Mouse (Mus musculus) ovary, adult 18-20 months (tissue): Measurements from ENCODE around the gene Prdm12.

Experiments used
- DNase-seq: peaks from one replicate; pipeline ENCODE4 v3.0.0; 2022; ENCODE audit warnings: low spot score, mixed read lengths

Prdm12 gene

GRCm38 (mm10) chr2:31639901-31640608 lies at the start of gene Prdm12:
TSS of gene Prdm12 (plus strand) at chr2:31640037.
- no peak for DNase-seq

DNA sequence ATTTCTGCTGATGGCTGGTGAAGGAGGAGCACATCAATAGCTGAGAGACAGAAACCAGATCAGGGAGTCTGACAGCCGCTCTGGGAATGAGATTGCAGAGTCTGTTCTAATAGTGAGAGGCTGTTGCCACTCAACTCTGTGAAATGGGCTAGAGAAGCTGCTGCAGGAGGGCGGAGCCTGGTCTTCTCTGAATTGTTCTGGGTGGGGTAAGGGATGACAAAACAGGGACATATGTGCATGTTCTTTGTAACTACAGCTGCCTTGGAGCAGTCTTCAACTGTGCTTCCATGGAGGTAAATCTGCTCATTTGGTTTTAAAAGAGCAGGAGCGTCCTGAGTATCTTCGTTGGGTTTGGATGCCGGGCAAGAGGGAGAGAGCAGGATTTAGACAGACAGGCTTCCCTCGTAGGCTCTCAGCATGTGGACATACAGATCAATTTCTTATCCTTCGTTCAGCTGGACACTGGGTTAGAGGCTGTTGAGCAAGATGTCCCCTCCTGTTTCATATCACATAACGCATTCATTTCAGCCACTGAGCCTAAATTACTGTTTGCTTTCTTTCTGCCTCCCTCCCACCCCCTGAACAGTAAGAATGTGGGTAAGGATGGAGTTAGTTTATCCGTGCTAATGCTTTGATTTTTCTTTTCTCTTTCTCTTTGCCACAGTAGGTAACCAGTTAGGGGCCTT lies 47.9 kb upstream of the Prdm12 start:
- no peak for DNase-seq

DNA sequence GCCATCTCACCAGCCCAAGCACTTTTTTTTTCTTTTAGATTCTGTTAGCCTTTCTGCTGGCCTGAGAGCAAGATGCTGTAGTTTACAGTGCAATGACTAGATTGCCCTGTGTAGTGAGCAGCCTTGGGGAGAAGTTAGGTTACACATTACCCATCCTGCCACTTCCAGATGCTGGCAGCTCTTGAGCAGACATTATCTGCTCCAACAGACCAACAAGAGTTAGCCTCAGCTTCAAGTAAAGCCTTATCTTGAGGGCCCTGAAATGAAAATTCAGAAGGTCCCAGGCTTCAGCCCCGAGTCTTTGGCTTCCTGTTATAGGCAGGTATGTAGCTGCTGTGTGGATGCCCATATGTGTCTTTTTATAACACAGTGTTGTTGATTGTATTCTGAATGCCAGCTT lies 32.3 kb upstream of the Prdm12 start:
- DNase-seq: no peak

DNA sequence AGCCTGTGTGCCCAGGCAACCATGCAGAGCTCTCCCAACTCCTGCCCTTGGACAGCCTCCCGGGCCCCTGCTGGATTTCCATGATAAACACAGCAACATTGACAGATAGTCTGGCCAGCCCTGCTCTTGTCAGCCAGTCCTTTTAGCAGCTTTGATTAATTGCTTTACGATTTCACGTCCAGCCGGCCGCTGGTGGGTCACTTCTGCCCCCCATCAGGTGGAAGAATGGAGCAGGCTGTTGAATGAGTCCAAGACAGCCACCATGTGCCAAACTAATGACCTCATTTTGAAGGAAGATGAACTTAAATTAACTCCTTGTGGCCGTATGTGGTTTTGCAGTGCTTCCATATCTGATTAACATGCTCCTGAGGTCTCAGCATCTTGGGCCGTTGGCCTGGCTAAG lies 30.0 kb upstream of the Prdm12 start:
- no peak for DNase-seq

DNA sequence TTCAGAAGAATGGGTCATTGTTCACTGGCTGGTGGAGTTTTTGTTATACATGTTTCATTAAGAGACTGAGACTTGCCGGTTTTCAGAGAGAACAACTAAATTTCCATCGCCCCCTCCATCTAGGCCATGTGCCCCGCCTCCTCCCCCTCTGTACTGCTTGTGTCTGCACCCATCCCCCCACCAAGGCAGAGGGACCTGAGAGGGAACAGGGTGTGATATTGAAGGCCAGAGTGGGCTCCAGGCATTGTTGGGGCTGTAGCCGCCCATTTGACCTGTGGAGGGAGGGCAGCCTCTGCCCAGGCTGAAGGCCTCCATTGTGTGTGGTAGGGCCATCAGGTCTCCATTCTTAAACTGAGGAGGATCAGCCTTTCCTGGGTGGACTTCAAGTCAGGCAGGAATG lies 28.9 kb upstream of the Prdm12 start:
- no peak for DNase-seq

- DNase-seq: no peak
Observed at GRCm38 (mm10) chr2:31611400-31611799, 28.4 kb upstream of the Prdm12 start.

- DNase-seq: no peak
Observed at GRCm38 (mm10) chr2:31612627-31613026, 27.2 kb upstream of the Prdm12 start.

- no peak for DNase-seq
Observed at GRCm38 (mm10) chr2:31613781-31614180, 26.1 kb upstream of the Prdm12 start.

DNA sequence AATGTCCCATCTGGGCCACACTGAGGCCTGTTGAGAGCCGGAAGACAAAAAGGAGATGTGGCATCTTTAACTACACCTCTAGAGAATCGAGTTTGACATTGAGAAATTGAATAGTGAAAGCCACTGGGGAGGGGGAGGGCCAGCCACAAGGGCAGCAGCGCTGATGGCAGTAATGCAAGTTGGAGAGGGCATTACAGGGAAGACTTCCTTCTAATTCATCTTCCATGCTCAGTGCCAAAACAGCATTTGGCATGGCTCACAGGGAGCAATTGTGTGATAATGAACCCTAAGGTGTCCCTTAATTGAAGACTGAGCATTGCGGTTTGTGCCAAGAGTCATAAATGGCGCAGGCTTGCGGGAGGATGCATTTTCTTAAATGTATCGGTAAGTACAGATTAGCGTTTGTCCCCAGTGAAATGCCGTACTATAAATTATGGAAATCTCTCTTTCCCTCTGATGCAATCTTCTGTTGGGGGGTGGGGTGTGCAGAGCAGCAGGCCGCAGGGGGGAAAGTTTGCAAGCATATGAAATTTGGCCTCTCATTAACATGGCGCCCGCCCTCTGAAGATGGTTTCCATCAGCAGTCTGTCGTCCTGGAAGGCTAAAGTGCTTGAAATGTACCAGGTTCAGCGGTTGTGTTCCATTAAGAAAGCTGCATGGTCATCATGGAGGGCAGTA lies 21.2 kb upstream of the Prdm12 start:
- no peak for DNase-seq

GRCm38 (mm10) chr2:31619208-31619607 lies 20.6 kb upstream of the Prdm12 start:
- DNase-seq: no peak

DNA sequence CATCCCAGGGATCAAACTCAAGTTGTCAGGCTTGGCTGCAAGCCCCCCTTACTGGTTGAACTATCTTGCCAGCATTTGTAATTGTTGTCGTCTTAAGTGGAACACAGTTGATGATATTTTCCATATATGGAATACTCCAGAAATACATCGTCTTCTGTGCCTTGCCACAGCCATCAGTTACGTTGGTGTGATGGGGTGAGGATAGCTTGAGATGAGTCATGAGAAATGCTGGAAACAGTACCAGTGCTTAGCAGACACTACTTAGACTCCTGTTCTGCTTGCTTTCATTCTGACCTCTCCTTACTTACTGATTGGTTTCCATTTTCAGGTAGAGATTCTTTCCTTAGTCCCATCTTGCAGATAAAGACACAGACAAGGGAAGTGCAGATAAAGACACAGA lies 6.3 kb upstream of the Prdm12 start:
- DNase-seq: no peak

DNA sequence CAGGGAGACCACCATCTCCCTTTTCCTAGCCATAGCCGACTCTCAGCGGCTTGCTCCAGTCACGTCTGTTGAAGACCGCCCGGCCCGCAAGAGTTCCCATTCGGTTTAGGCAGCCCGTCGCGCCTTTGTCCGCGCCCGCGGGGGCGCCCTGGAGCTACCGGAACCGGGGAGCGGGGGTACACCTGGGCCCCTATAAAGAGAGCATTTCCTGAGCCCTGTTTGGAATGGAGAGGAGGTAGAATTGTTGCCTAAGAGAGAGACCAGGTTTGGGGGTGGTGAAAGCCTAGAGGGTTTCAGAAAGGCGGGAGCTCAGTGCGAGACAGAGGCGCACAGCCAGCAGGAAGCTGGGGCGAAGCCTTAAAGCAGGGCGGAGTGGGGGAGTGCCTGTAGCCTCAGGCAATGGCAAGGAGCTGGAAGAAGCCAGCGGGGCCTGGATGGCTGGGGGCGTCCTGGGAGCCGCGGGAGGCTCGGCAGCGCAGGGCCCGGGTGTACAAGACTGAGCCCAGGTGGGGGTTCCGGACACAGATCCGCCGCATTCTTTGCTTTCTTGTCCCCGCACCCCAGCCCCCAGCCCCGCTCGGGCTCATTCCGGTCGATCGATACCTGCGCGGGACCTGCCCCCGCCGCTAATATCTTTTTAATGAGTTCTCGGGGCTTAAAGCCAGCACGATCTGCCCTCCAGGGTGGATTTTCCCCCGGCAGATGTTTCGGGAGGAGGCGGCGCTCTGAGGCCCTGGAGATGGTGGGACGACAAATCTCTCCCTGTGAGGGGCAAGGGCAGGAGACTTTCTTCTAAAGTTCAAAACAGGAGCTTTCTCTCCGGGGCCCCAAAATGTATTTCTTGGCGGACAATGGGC lies 4.3 kb upstream of the Prdm12 start:
- no peak for DNase-seq

- no peak for DNase-seq
Observed at GRCm38 (mm10) chr2:31636138-31636741, 3.6 kb upstream of the Prdm12 start.

DNA sequence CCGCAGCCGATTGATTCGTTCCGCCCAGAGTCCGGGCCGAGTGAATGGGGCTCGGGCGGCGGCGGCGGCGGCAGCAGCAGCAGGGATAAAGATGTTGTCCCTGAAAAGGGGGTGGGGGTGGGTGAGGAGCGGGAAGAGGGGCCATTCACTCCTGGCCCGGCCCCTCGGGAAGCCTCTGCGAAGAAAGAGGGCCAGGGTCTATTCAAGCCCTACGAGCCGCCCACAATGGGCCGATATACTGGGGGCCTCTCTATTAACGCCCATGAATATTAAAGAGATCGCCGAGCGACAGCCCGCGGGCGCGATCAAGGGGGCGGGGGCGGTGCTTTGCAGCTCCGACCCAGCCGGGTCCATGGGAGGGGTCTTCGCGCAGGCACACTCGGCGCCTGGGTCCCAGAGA lies 3.1 kb upstream of the Prdm12 start:
- no peak for DNase-seq

DNA sequence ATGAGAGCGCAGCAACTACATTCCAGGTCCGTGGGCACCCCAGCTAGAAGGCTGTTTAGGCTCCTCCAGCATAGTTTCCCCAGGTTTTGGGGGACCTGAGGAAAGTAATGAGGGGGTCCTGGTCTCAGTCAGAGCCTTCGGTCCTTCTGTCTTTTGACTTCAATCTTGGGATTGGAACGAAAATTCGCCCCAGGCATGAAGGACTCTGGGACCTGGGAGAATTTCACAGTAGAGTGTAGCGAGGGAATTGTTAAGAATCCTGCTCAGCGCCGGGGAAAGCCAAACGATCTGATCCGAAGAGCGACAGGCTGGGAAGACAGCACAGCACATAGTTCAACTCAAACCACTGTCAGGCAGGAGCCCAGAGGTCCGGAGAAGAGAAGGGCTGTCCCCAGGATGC lies 2.5 kb upstream of the Prdm12 start:
- no peak for DNase-seq

- DNase-seq: no peak
Observed at GRCm38 (mm10) chr2:31637807-31638206, 2.0 kb upstream of the Prdm12 start.

- DNase-seq: no peak
Observed at GRCm38 (mm10) chr2:31638581-31639465, 1.0 kb upstream of the Prdm12 start.

DNA sequence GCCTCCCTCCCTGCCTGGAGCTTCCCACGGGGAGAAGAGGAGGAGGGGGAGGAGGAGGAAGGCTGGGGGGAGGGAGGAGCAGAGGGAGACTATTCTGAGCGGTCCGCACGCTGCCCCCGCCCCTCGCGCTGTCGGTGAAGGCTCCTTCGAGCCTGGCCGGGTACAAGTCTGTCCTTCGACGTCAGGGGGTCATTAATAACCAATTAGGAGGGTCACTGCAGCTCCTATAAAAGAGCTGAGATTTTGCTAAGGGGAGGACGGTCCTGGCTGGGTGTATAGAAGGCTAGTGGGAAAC lies 424 bp upstream of the Prdm12 start:
- DNase-seq: no peak

GRCm38 (mm10) chr2:31640609-31641507 lies 1.0 kb downstream of the Prdm12 start:
- no peak for DNase-seq

DNA sequence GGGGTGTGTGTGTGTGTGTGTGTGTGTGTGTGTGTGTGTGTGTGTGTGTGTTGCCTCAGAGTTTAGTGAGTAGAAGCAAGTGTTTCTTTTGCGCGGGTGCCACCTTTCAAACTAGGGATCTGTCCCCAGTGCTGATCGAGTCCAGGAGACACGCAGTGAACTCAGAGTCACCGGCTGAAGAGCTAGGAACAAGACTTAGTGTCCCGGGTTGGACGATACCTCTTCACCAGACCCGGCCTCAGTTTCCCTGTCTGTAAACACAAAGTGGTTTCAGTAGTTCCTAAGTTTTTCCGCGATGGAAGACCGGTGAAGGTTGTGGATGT lies 1.6 kb downstream of the Prdm12 start:
- DNase-seq: no peak
